Mouse (Mus musculus) embryonic facial prominence, embryonic 14.5 days (tissue): ENCODE data around the gene Rpl18a. TPM values are rescaled to one million over a fixed set of nuclear protein-coding genes. Genes with fewer than 3 reads are reported as not detected.

ENCODE experiments used
- ATAC-seq: fragments of 200-750 bp; cut with Nextera tagmentation; 2 replicates; pipeline ENCODE4 v1.8.0; 2017; ENCODE audit warnings: low read depth, moderate number of reproducible peaks, moderate TSS enrichment
- DNase-seq: peaks from one replicate; pipeline ENCODE4 v3.0.0-alpha.2; 2015; ENCODE audit warnings: low spot score
- H3K27ac ChIP-seq: fragments of 300-500 bp; sonication (generic); replicated peaks from 2 replicates; pipeline ENCODE4 v1.5.1; 2014; ENCODE audit warnings: low read depth, mild to moderate bottlenecking, low read length, moderate library complexity
- H3K27me3 ChIP-seq: fragments of 300-500 bp; sonication (generic); replicated peaks from 2 replicates; pipeline ENCODE4 v1.6.1; 2014; ENCODE audit warnings: low read length; ENCODE audit not compliant: control insufficient read depth, insufficient read depth
- H3K36me3 ChIP-seq: fragments of 300-500 bp; sonication (generic); 2 replicates; pipeline ENCODE4 v1.6.1; 2014; ENCODE audit warnings: low read length, mixed read lengths; ENCODE audit not compliant: control insufficient read depth, insufficient read depth
- H3K4me1 ChIP-seq: fragments of 300-500 bp; sonication (generic); 2 replicates; pipeline ENCODE4 v1.6.1; 2014; ENCODE audit warnings: antibody characterized with exemption, low read length; ENCODE audit not compliant: control insufficient read depth, insufficient read depth
- H3K4me2 ChIP-seq: fragments of 300-500 bp; sonication (generic); 2 replicates; pipeline ENCODE4 v1.6.1; 2014; ENCODE audit warnings: low read depth, mild to moderate bottlenecking, low read length, moderate library complexity, mixed read lengths
- H3K4me3 ChIP-seq: fragments of 300-500 bp; sonication (generic); 2 replicates; pipeline ENCODE4 v1.5.1; 2014; ENCODE audit warnings: low read depth, mild to moderate bottlenecking, low read length
- H3K9ac ChIP-seq: fragments of 300-500 bp; sonication (generic); 2 replicates; pipeline ENCODE4 v1.6.1; 2014; ENCODE audit warnings: low read depth, mild to moderate bottlenecking, low read length, moderate library complexity, mixed read lengths
- H3K9me3 ChIP-seq: fragments of 300-500 bp; sonication (generic); 2 replicates; pipeline ENCODE4 v1.6.1; 2016; ENCODE audit warnings: low read length; ENCODE audit not compliant: control insufficient read depth
- WGBS: fragments of 180-500 bp; shearing (Covaris S2); extraction: QIAGEN DNeasy Blood & Tissue Kit; methylation state at CpG from one replicate; pipeline ENCODE4 v1.1.7; 2014; 5-methylcytosine and 5-hydroxymethylcytosine counted together
- polyA plus RNA-seq: library from polyadenylated mRNA; unstranded; fragments of >200 nt; fragmentation: Nextera tagmentation; extraction: Ambion mirVana; gene quantifications from 2 replicates; pipeline ENCODE4 v1.2.1, GENCODE M21; 2014

Gene Rpl18a
- polyA plus RNA-seq, 1 experiment from 2014 or later = 5,481 TPM

- Histone ChIP-seq H3K9ac (peak overlapping the region; percentile 40; the same call in 1 of the 2 replicates), H3K27me3 (no peaks in the 10 kb centered on the region), H3K27ac (peak overlapping the region; percentile 29; the same call in 1 of the 2 replicates), H3K4me3 (no peak overlapping the region), H3K9me3 (no peaks in the 10 kb centered on the region), H3K4me1 (peaks cover 7% of the 10 kb centered on the region; the same call in 1 of the 2 replicates), H3K36me3 (no peaks in the 10 kb centered on the region), H3K4me2 (no peak overlapping the region)
- 16% methylated on average over 11 of the region's 11 CpGs for WGBS
- 0 out of 2 replicates have a peak, but pooled peaks have one; percentile 22 for ATAC-seq
- peak; percentile 37 for DNase-seq
Measured at GRCm38 (mm10) chr8:70880546-70880945, 16.7 kb downstream of the Rpl18a start.

GRCm38 (mm10) chr8:70880126-70880525 lies 17.1 kb downstream of the Rpl18a start:
- peak; percentile 48 for ATAC-seq
- Histone ChIP-seq H3K9ac (peak overlapping the region; percentile 40), H3K9me3 (no peaks in the 10 kb centered on the region), H3K4me2 (no peak overlapping the region), H3K4me1 (peaks cover 7% of the 10 kb centered on the region; the same call in 1 of the 2 replicates), H3K4me3 (no peak overlapping the region), H3K27me3 (no peaks in the 10 kb centered on the region), H3K27ac (0 out of 2 replicates have a peak overlapping the region, but pooled peaks have one; percentile 21), H3K36me3 (no peaks in the 10 kb centered on the region)
- peak; percentile 35 for DNase-seq
- 9% methylated on average over 4 of the region's 4 CpGs for WGBS

- no peak overlapping the region for H3K9ac ChIP-seq
- no peaks in the 10 kb centered on the region for H3K27me3 ChIP-seq
- ATAC-seq (no peak), DNase-seq (no peak)
- H3K9me3 ChIP-seq = no peaks in the 10 kb centered on the region
- H3K4me3 ChIP-seq = no peak overlapping the region
- no peaks in the 10 kb centered on the region for H3K36me3 ChIP-seq
- peaks cover 7% of the 10 kb centered on the region; the same call in 1 of the 2 replicates for H3K4me1 ChIP-seq
- no peak overlapping the region for H3K4me2 ChIP-seq
- H3K27ac ChIP-seq = 0 out of 2 replicates have a peak overlapping the region, but pooled peaks have one; percentile 21
- 47% methylated on average over 4 of the region's 4 CpGs for WGBS
Measured at GRCm38 (mm10) chr8:70879500-70879899, 17.7 kb downstream of the Rpl18a start.

- H3K4me1 ChIP-seq = peaks cover 7% of the 10 kb centered on the region; the same call in 1 of the 2 replicates
- WGBS = 54% methylated on average over 2 of the region's 2 CpGs
- no peak for ATAC-seq
Measured at GRCm38 (mm10) chr8:70878178-70878577, 19.0 kb downstream of the Rpl18a start.

GRCm38 (mm10) chr8:70876382-70876781 lies 20.8 kb downstream of the Rpl18a start:
- no peak for ATAC-seq
- DNase-seq = no peak
- Histone ChIP-seq H3K9ac (no peak overlapping the region), H3K4me1 (peaks cover 7% of the 10 kb centered on the region; the same call in 1 of the 2 replicates), H3K4me2 (no peak overlapping the region), H3K9me3 (no peaks in the 10 kb centered on the region), H3K27ac (no peak overlapping the region), H3K27me3 (no peaks in the 10 kb centered on the region), H3K36me3 (no peaks in the 10 kb centered on the region), H3K4me3 (no peak overlapping the region)
- WGBS = 58% methylated on average over 4 of the region's 4 CpGs

More at GRCm38 (mm10) chr8:70878178-70878577, 19.0 kb downstream of the Rpl18a start:
- Histone ChIP-seq H3K9me3 (no peaks in the 10 kb centered on the region), H3K4me3 (no peak overlapping the region), H3K36me3 (no peaks in the 10 kb centered on the region), H3K4me2 (no peak overlapping the region), H3K27me3 (no peaks in the 10 kb centered on the region), H3K27ac (no peak overlapping the region), H3K9ac (no peak overlapping the region)
- no peak for DNase-seq

GRCm38 (mm10) chr8:70874441-70874840 lies 22.8 kb downstream of the Rpl18a start:
- H3K9ac ChIP-seq = no peak overlapping the region
- no peaks in the 10 kb centered on the region for H3K27me3 ChIP-seq
- H3K36me3 ChIP-seq = no peaks in the 10 kb centered on the region
- no peaks in the 10 kb centered on the region for H3K9me3 ChIP-seq
- no peak overlapping the region for H3K4me3 ChIP-seq
- DNase-seq (no peak), ATAC-seq (no peak)
- H3K27ac ChIP-seq = no peak overlapping the region
- no peak overlapping the region for H3K4me2 ChIP-seq
- 92% methylated on average over 13 of the region's 13 CpGs for WGBS
- no peaks in the 10 kb centered on the region for H3K4me1 ChIP-seq

- H3K4me3 ChIP-seq = peak within 1 kb of the TSS; percentile 90
- H3K36me3 ChIP-seq = no peaks in the 10 kb centered on the region
- H3K4me2 ChIP-seq = peak within 1 kb of the TSS; percentile 81
- 2% methylated on average over 43 of the region's 46 CpGs for WGBS
- ATAC-seq (peak; percentile 93), DNase-seq (peak; percentile 97)
- peak within 1 kb of the TSS; percentile 94 for H3K27ac ChIP-seq
- H3K9me3 ChIP-seq = no peaks in the 10 kb centered on the region
- peaks cover 5% of the 10 kb centered on the region; the same call in 1 of the 2 replicates for H3K4me1 ChIP-seq
- H3K9ac ChIP-seq = peak within 1 kb of the TSS; percentile 81
- H3K27me3 ChIP-seq = no peaks in the 10 kb centered on the region
Measured at GRCm38 (mm10) chr8:70873364-70873985, 23.7 kb downstream of the Rpl18a start, which contains the start of gene Ccdc124. Ccdc124 (minus strand) TSS chr8:70873935.

GRCm38 (mm10) chr8:70872643-70873363 lies 24.4 kb downstream of the Rpl18a start:
- 4% methylated on average over 30 of the region's 31 CpGs for WGBS
- no peaks in the 10 kb centered on the region for H3K9me3 ChIP-seq
- no peak for DNase-seq

More at GRCm38 (mm10) chr8:70872643-70873363, 24.4 kb downstream of the Rpl18a start:
- Histone ChIP-seq H3K4me1 (peaks cover 5% of the 10 kb centered on the region; the same call in 1 of the 2 replicates), H3K27ac (peak overlapping the region; percentile 94), H3K36me3 (0 out of 2 replicates have a peak, but pooled peaks cover 4% of the 10 kb centered on the region), H3K4me3 (peak overlapping the region; percentile 90), H3K27me3 (no peaks in the 10 kb centered on the region), H3K4me2 (peak overlapping the region; percentile 81), H3K9ac (peak overlapping the region; percentile 81)
- no peak for ATAC-seq
